Mouse (Mus musculus) lung, postnatal 10 days (tissue): ENCODE measurements at regions not wholly inside any gene's neighbourhood (a gene's known extent, or its start where the extent isn't known, plus 50 kb on each side); places are given as distances from the start of the nearest gene placed in this dataset.

Experiments
- DNase-seq: peaks from one replicate; pipeline ENCODE4 v3.0.0; 2021

GRCm38 (mm10) chr10:74722971-74723370, 244.0 kb upstream of the Gnaz start:
- DNase-seq = no peak

- DNase-seq = no peak
Measured at GRCm38 (mm10) chr10:74749446-74749845, 217.5 kb upstream of the Gnaz start.

DNA sequence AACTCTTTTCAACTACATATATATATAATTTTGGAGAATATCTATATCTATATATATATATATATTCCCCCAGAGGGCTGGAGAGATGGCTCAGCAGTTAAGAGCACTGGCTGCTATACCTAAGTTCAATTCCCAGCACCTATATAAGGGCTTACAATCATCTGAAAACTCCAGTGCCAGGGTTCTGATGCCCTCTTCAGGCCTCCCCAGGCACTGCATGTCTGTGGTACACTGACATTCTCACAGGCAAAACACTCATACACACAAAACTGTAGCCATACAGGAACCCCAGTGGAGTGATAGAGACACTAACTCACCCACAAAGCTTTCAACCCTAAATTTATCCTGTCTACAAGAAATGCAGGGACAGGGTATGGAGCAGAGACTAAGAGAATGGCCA, 216.1 kb upstream of the Gnaz start:
- no peak for DNase-seq

DNA sequence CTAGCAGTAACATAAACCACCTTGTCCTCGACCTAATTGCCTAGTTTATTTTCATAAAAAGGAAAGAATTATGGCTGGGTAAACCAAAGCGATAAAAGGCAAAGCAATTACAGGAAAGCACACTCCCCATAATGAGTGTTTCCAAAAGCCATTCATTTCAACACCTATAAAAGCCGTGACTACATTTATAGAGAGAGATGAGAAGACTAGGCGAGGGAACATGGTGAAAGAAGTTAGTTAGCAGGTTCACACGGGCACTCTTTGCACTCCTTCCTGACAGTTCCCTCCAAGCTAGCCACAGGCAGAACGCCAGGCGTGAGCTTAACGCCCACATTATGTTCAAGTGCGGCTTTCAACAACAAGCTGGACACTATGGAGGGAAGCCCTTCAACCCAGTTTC, 206.2 kb upstream of the Gnaz start:
- DNase-seq = no peak

DNA sequence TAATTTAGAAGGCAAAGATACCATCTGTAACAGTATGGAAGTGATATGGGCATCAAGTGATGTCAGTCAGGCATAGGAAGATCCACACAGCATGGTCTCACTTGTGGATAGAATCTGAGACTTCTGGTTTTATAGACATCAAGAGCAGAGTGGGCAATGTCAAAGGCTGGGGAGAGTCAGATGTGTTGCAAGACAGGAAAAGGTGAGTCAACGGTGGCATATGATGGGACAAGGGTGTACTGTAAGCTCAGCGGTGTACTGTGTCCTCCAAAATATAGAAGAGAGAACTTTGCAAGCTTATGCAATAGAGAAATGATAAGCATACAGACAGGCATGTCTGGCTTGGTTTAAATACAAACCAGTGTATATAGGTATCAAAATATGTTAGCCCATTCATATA, 177.7 kb upstream of the Gnaz start:
- no peak for DNase-seq

GRCm38 (mm10) chr10:74789987-74790386, 177.0 kb upstream of the Gnaz start:
- no peak for DNase-seq

- no peak for DNase-seq
Measured at GRCm38 (mm10) chr10:74823395-74823794, 143.6 kb upstream of the Gnaz start.

- DNase-seq = no peak
Measured at GRCm38 (mm10) chr10:74834359-74834758, 132.6 kb upstream of the Gnaz start.

- peak; percentile 74 for DNase-seq
Measured at GRCm38 (mm10) chr10:74848372-74848771, 118.6 kb upstream of the Gnaz start.

DNA sequence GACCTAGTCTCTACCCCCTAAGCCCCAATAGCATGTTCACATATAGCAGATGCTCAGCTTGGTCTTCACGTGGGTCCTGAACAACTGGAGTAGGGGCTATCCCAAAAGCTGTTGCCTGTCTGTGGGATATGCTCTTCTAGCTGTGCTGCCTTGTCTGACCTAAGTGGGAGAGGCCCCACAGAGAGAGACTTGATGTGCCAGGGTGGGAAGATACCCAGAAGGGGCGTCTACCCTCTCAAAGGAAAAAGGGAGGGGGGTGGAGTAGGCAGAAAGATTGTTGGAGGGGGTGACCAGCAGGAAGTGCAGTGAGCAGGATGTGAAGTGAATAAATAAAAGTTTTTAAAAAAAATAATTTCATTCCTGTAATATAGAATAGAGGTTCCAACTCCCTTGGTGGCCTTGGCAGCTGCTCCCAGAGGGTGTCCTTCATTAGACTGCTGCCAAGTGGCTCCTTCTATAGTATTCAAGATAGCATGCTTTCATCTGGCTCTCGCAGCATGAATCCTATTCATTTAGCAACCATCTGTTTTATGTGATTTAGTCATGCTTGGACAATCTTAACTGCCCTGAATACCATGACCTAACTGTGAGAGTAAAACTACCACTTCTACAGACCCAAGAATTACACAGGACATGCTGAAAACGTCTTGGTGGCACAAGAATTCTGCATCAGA, 111.8 kb upstream of the Gnaz start:
- DNase-seq = peak; percentile 6
